Mouse (Mus musculus) midbrain, postnatal 0 days (tissue): Measurements from ENCODE around the gene Spire2. TPM values are rescaled to one million over a fixed set of nuclear protein-coding genes. Genes with fewer than 3 reads are reported as not detected.
A peak's percentile ranks its signal among the peaks of the same experiment; 100 is the strongest.

Experiments
- ATAC-seq: fragments of 200-750 bp; cut with Nextera tagmentation; 2 replicates; pipeline ENCODE4 v1.8.0; 2017; ENCODE audit warnings: moderate number of reproducible peaks, mild to moderate bottlenecking, moderate TSS enrichment, moderate library complexity; ENCODE audit not compliant: low FRiP score
- DNase-seq: peaks from one replicate; pipeline ENCODE4 v3.0.0-alpha.2; 2015; ENCODE audit warnings: low spot score
- H3K27ac ChIP-seq: fragments of 300-500 bp; sonication (generic); 2 replicates; pipeline ENCODE4 v1.5.1; 2014; ENCODE audit warnings: low read depth, mild to moderate bottlenecking, low read length, mixed read lengths
- H3K27me3 ChIP-seq: fragments of 300-500 bp; sonication (generic); 2 replicates; pipeline ENCODE4 v1.6.1; 2014; ENCODE audit warnings: low read length, control low read depth, mixed read lengths; ENCODE audit not compliant: insufficient read depth
- H3K36me3 ChIP-seq: fragments of 300-500 bp; sonication (generic); 2 replicates; pipeline ENCODE4 v1.6.1; 2014; ENCODE audit warnings: low read length, control low read depth, mixed read lengths; ENCODE audit not compliant: insufficient read depth
- H3K4me1 ChIP-seq: fragments of 300-500 bp; sonication (generic); 2 replicates; pipeline ENCODE4 v1.6.1; 2014; ENCODE audit warnings: mild to moderate bottlenecking, control low read depth, antibody characterized with exemption, low read length, mixed read lengths; ENCODE audit not compliant: insufficient read depth
- H3K4me2 ChIP-seq: fragments of 300-500 bp; sonication (generic); 2 replicates; pipeline ENCODE4 v1.6.1; 2014; ENCODE audit warnings: low read depth, mild to moderate bottlenecking, low read length, mixed read lengths; ENCODE audit not compliant: poor library complexity, severe bottlenecking
- H3K4me3 ChIP-seq: fragments of 300-500 bp; sonication (generic); 2 replicates; pipeline ENCODE4 v1.5.1; 2014; ENCODE audit warnings: low read depth, mild to moderate bottlenecking, low read length, moderate library complexity
- H3K9ac ChIP-seq: fragments of 300-500 bp; sonication (generic); replicated peaks from 2 replicates; pipeline ENCODE4 v1.6.1; 2014; ENCODE audit warnings: mild to moderate bottlenecking, low read length, moderate library complexity, mixed read lengths; ENCODE audit not compliant: poor library complexity, severe bottlenecking
- H3K9me3 ChIP-seq: fragments of 300-500 bp; sonication (generic); 2 replicates; pipeline ENCODE4 v1.6.1; 2016; ENCODE audit warnings: low read length, control low read depth
- CTCF ChIP-seq: IDR thresholded peaks from 2 replicates; pipeline ENCODE4 v1.5.1; 2016; ENCODE audit warnings: antibody characterized with exemption, mild to moderate bottlenecking
- WGBS: fragments of 180-500 bp; shearing (Covaris S2); extraction: QIAGEN DNeasy Blood & Tissue Kit; methylation state at CpG from one replicate; pipeline ENCODE4 v1.1.7; 2014; 5-methylcytosine and 5-hydroxymethylcytosine counted together
- polyA plus RNA-seq: library from polyadenylated mRNA; unstranded; fragments of >200 nt; fragmentation: Nextera tagmentation; extraction: Ambion mirVana; gene quantifications from 2 replicates; pipeline ENCODE4 v1.2.1, GENCODE M21; 2015
- total RNA-seq: library from RNA; depleted of rRNA; stranded (reverse); fragments of >200 nt; gene quantifications from 2 replicates; pipeline ENCODE4 v1.2.3, GENCODE M21; 2014

Gene Spire2
- total and polyA plus RNA-seq, 2 experiments from 2014 or later: 28.0 to 44.1 TPM

DNA sequence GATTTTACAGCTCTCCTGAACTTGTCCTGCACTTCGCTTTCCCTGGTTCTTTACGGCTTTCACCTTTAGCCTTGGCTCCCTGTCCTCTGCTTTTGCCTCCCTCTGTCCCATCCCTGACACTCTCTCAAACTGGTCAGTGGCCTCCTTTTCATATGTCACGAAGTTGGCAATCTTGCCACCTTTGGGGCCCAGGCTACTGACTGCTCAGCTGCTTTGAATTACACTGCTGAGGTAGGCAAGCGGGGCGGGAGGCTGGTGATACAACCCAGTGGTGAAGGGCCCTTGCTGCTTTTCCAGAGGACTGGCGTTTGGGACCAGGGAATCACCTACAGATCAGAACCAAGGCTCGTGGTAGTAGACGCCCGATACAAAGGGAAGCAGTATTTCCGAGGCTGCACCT lies 43.2 kb downstream of the Spire2 start:
- no peaks in the 10 kb centered on the region for H3K9me3 ChIP-seq
- H3K4me2 ChIP-seq: no peak overlapping the region
- H3K4me1 ChIP-seq: peaks cover 8% of the 10 kb centered on the region; the same call in 1 of the 2 replicates
- no peak for ATAC-seq
- DNase-seq: no peak
- no peak overlapping the region for H3K9ac ChIP-seq
- no peak overlapping the region; the same call in 1 of the 2 replicates for H3K27ac ChIP-seq
- no peak for TF ChIP-seq CTCF
- no peaks in the 10 kb centered on the region; the same call in 1 of the 2 replicates for H3K36me3 ChIP-seq
- no peak overlapping the region for H3K4me3 ChIP-seq
- 77% methylated on average over 10 of the region's 10 CpGs for WGBS
- H3K27me3 ChIP-seq: no peaks in the 10 kb centered on the region

DNA sequence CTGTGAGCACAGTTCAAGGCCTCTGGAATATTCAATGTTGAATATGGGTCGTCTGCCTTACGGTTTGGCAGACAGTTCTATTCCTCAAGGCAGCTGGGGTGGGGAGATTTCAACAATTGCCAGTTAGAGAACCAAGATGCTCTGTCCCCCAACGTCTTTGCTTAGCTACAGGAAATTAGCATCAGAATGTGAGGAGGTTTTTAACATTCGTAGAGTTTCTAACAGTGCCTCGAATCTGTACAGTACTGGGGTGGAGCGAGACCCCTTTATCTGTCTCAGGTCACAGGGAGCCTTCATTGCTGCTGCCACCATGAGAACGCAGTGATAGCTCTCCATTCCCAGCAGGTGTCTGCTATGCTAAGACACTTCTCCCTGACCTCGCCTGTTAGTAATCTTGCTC lies 43.6 kb downstream of the Spire2 start:
- Histone ChIP-seq H3K4me1 (peaks cover 8% of the 10 kb centered on the region; the same call in 1 of the 2 replicates), H3K4me2 (no peak overlapping the region), H3K36me3 (no peaks in the 10 kb centered on the region; the same call in 1 of the 2 replicates), H3K9me3 (no peaks in the 10 kb centered on the region), H3K27me3 (no peaks in the 10 kb centered on the region), H3K4me3 (no peak overlapping the region), H3K9ac (no peak overlapping the region), H3K27ac (no peak overlapping the region)
- WGBS: 47% methylated on average over 8 of the region's 8 CpGs
- TF ChIP-seq CTCF: no peak
- DNase-seq: peak; percentile 7
- ATAC-seq: no peak

DNA sequence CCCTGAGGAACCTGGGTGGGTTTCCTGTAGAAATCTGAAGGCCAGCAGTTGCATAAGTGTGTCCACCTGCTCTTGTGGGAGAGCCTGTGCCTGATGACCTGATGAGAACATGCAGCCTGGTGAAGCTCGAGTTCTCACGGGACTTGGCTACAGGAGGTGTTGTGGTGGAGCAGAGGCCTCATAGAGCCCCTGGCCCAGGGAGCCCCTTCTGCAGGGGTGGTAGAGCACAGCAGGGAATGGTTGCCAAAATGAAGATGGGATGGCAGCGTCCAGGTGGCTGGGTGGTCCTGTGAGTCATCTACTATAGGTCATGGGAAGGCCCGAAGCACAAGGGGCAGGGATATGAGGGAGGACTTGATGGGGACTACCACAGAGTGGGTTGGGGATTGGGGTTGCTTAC lies 49.2 kb downstream of the Spire2 start:
- no peak overlapping the region for H3K4me2 ChIP-seq
- TF ChIP-seq CTCF: no peak
- 90% methylated on average over 4 of the region's 4 CpGs for WGBS
- H3K9ac ChIP-seq: no peak overlapping the region
- no peak overlapping the region for H3K27ac ChIP-seq
- H3K36me3 ChIP-seq: peaks cover 40% of the 10 kb centered on the region
- no peak for DNase-seq
- no peaks in the 10 kb centered on the region for H3K4me1 ChIP-seq
- no peak for ATAC-seq
- H3K27me3 ChIP-seq: no peaks in the 10 kb centered on the region
- H3K4me3 ChIP-seq: no peak overlapping the region
- no peaks in the 10 kb centered on the region for H3K9me3 ChIP-seq

DNA sequence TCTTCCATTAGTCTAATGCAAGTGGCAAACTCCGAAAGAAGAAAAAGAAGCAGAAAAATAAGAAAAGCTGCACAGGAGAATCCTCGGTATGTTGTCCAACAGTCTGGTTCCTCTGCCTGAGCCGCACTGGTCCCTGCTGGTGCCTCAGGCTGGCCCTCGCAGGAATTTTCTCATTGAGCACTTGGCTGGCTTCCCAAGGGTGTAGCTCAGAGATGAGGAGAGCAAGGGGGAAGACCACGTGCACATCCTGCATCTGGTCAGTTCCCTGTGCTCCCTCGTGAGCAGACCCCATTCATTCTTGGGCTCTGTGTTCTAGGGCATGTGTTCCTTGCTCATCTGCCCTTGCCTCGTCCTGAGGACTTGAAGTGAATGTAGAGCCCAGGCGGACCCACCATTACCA lies 50.0 kb downstream of the Spire2 start:
- Histone ChIP-seq H3K36me3 (peaks cover 48% of the 10 kb centered on the region), H3K9ac (no peak overlapping the region), H3K4me1 (no peaks in the 10 kb centered on the region), H3K4me2 (no peak overlapping the region), H3K27ac (no peak overlapping the region), H3K27me3 (no peaks in the 10 kb centered on the region), H3K4me3 (no peak overlapping the region), H3K9me3 (no peaks in the 10 kb centered on the region)
- WGBS: 87% methylated on average over 8 of the region's 8 CpGs
- no peak for ATAC-seq
- no peak for DNase-seq
- no peak for TF ChIP-seq CTCF

DNA sequence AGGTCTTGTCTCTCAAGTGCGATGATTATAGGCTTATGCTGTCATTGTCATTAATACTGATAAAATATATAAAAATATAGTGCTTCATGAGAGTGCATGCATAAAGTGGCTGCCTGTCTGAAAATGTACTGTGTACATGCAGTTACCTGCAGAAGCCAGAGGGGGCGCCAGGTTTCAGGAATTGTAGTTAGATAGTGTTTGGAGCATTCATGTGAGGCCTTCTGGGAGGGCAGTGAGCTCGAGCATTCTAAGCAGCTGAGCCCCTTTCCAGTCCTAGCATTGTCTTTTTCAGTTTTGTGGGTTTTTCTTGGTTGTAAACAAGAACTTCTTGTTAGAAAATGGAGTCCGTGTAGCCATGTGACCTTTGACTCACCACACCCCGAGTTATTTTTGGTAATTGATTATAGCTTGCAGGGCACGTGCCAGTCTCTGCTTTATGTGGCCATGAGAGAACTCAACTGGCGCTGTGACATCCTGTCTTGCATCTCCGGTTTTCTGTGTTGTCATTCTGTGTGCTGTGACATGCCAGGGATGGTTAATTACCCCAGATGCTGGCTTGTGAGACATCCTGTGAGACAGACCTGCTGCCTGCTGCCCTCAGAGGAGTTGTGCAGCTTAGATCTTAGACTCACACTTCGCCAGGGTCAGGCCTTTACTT lies 52.5 kb downstream of the Spire2 start:
- H3K9ac ChIP-seq: no peak overlapping the region
- H3K4me2 ChIP-seq: no peak overlapping the region
- peaks cover 72% of the 10 kb centered on the region for H3K36me3 ChIP-seq
- ATAC-seq (peak; percentile 44; the same call in 1 of the 2 replicates), DNase-seq (peak; percentile 43)
- H3K27me3 ChIP-seq: no peaks in the 10 kb centered on the region
- H3K27ac ChIP-seq: no peak overlapping the region
- no peak overlapping the region for H3K4me3 ChIP-seq
- no peaks in the 10 kb centered on the region for H3K9me3 ChIP-seq
- WGBS: 69% methylated on average over 9 of the region's 9 CpGs
- TF ChIP-seq CTCF: peak; percentile 82
- H3K4me1 ChIP-seq: no peaks in the 10 kb centered on the region

DNA sequence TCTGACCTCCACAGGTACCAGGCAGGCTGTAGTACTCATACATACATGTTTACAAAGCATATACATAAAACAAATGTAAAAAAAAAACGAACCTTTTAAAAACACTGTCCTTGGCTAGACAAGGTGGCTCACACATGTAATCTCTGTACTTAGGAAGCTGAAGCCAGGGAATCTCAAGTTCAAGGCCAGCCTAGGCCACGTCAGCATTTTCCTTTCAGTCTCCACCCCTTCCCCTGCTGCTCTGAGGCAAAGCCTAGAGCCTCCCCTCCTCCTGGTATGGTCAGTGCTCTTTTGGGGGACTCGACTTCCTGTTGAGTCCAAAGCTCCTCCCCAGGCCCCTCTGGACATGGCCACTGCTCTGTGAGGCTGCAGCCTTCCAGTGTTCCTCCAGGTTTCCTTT lies 54.5 kb downstream of the Spire2 start:
- DNase-seq (no peak), ATAC-seq (no peak)
- no peaks in the 10 kb centered on the region for H3K9me3 ChIP-seq
- no peak for TF ChIP-seq CTCF
- H3K9ac ChIP-seq: no peak overlapping the region
- no peaks in the 10 kb centered on the region for H3K27me3 ChIP-seq
- no peak overlapping the region for H3K4me2 ChIP-seq
- H3K27ac ChIP-seq: no peak overlapping the region
- WGBS: 85% methylated on average over 3 of the region's 3 CpGs
- H3K4me1 ChIP-seq: no peaks in the 10 kb centered on the region
- H3K4me3 ChIP-seq: no peak overlapping the region
- peaks cover 85% of the 10 kb centered on the region for H3K36me3 ChIP-seq
